Mouse (Mus musculus) heart, embryonic 16.5 days (tissue): ENCODE data around the gene Gm42669. TPM values are rescaled to one million over a fixed set of nuclear protein-coding genes. Genes with fewer than 3 reads are reported as not detected.

ENCODE experiments used
- ATAC-seq: fragments of 200-750 bp; cut with Nextera tagmentation; replicated peaks from 2 replicates; pipeline ENCODE4 v1.8.0; 2017; ENCODE audit warnings: moderate number of reproducible peaks; ENCODE audit not compliant: insufficient read depth, low FRiP score; ENCODE audit errors: extremely low read depth
- H3K27ac ChIP-seq: fragments of 300-500 bp; sonication (generic); 2 replicates; pipeline ENCODE4 v1.5.1; 2014; ENCODE audit warnings: mild to moderate bottlenecking, low read length, control low read depth, moderate library complexity
- H3K27me3 ChIP-seq: fragments of 300-500 bp; sonication (generic); 2 replicates; pipeline ENCODE4 v1.6.1; 2014; ENCODE audit warnings: low read length, mixed read lengths; ENCODE audit not compliant: control insufficient read depth, insufficient read depth
- H3K36me3 ChIP-seq: fragments of 300-500 bp; sonication (generic); 2 replicates; pipeline ENCODE4 v1.6.1; 2014; ENCODE audit not compliant: control insufficient read depth, insufficient read depth
- H3K4me1 ChIP-seq: fragments of 300-500 bp; sonication (generic); 2 replicates; pipeline ENCODE4 v1.6.1; 2014; ENCODE audit warnings: low read length, mixed read lengths; ENCODE audit not compliant: control insufficient read depth, insufficient read depth
- H3K4me2 ChIP-seq: fragments of 300-500 bp; sonication (generic); 2 replicates; pipeline ENCODE4 v1.6.1; 2014; ENCODE audit warnings: low read depth, mild to moderate bottlenecking, control low read depth, low read length
- H3K4me3 ChIP-seq: fragments of 300-500 bp; sonication (generic); 2 replicates; pipeline ENCODE4 v1.5.1; 2014; ENCODE audit warnings: mild to moderate bottlenecking, control low read depth, low read length
- H3K9ac ChIP-seq: fragments of 300-500 bp; sonication (generic); 2 replicates; pipeline ENCODE4 v1.6.1; 2014; ENCODE audit warnings: low read length, control low read depth
- H3K9me3 ChIP-seq: fragments of 300-500 bp; sonication (generic); replicated peaks from 2 replicates; pipeline ENCODE4 v1.6.1; 2016; ENCODE audit warnings: low read length; ENCODE audit not compliant: control insufficient read depth
- WGBS: fragments of 180-500 bp; shearing (Covaris S2); extraction: QIAGEN DNeasy Blood & Tissue Kit; methylation state at CpG from one replicate; pipeline ENCODE4 v1.1.7; 2014; 5-methylcytosine and 5-hydroxymethylcytosine counted together
- polyA plus RNA-seq: library from polyadenylated mRNA; unstranded; fragments of >200 nt; fragmentation: Nextera tagmentation; extraction: Ambion mirVana; gene quantifications from 2 replicates; pipeline ENCODE4 v1.2.1, GENCODE M21; 2015

Gm42669 gene
- polyA plus RNA-seq, 1 experiment from 2014 or later = 0.30 TPM

DNA sequence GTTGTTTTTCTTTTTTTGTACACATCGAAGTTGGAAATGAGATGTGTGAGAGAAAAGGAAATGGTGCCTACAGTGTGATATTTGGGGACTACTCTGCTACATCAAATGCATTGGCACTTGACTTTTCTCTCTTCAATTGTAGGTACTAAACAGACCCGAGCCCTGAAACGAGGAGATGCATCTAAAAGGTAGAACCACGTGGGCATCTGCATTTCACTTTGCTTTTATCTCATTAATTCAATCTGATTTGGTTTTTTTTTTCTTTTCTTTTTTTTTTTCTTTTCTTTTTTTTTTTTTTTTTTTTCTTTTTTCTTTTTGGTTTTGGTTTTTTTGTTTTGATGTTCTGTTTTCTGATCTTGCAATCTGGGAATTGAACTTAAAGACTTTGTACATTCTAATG, 91.0 kb downstream of the Gm42669 start:
- Histone ChIP-seq H3K27me3 (no peaks in the 10 kb centered on the region), H3K9ac (peak overlapping the region; percentile 91), H3K27ac (no peak overlapping the region; the same call in 1 of the 2 replicates), H3K9me3 (no peaks in the 10 kb centered on the region), H3K4me2 (peak overlapping the region; percentile 92), H3K36me3 (peaks cover 15% of the 10 kb centered on the region), H3K4me3 (peak overlapping the region; percentile 87), H3K4me1 (peaks cover 3% of the 10 kb centered on the region)
- no peak for ATAC-seq
- WGBS = 31% methylated on average over 4 of the region's 4 CpGs

DNA sequence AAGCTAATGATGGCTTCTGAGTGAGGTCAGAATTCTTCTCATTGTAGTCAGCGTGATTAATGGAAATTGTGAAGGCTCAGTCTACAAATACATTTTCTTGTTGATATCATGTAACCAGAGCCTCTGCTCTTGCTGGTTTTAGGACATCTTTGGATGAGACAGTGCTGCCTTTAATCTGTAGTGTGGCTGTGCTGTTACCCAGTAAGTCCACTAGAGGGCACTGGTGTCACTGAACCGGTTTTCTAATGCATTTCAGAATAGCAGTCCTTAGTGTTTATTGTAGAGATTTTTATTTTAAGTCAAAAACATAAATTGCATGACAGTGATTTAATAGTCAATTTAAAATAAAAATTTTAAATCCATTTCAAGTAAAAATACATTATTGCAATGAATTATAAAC, 103.8 kb downstream of the Gm42669 start:
- no peak overlapping the region for H3K27ac ChIP-seq
- H3K36me3 ChIP-seq = peaks cover 6% of the 10 kb centered on the region; the same call in 1 of the 2 replicates
- H3K9ac ChIP-seq = no peak overlapping the region
- 3% methylated on average over 2 of the region's 2 CpGs for WGBS
- H3K4me2 ChIP-seq = no peak overlapping the region
- H3K4me3 ChIP-seq = no peak overlapping the region
- no peaks in the 10 kb centered on the region for H3K27me3 ChIP-seq
- H3K4me1 ChIP-seq = no peaks in the 10 kb centered on the region
- ATAC-seq = no peak
- H3K9me3 ChIP-seq = no peaks in the 10 kb centered on the region

DNA sequence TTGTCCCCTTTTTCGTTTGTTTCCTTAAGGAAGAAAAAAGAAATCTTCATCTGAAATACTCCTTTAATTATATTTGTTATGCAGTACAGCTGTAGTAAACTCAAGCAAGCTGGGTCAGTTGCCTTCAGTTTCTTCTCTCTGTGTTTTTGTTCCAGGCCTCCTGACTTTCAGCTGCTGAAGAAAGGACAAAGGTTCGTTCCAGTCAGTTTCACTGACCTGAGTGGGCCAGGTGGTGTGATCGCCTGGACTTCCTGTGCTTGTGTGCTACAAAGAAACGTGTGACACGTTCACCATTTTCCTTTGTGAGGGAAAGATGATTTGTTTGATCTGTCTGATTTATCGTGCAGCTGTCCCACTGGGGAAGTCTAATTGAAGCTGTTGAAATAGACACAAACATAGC, 110.6 kb downstream of the Gm42669 start:
- no peaks in the 10 kb centered on the region for H3K27me3 ChIP-seq
- no peak overlapping the region for H3K4me2 ChIP-seq
- H3K9me3 ChIP-seq = no peaks in the 10 kb centered on the region
- H3K27ac ChIP-seq = no peak overlapping the region
- no peaks in the 10 kb centered on the region for H3K4me1 ChIP-seq
- H3K4me3 ChIP-seq = no peak overlapping the region
- H3K9ac ChIP-seq = no peak overlapping the region
- 81% methylated on average over 6 of the region's 6 CpGs for WGBS
- H3K36me3 ChIP-seq = peaks cover 19% of the 10 kb centered on the region
- ATAC-seq = no peak

- no peak for ATAC-seq
- Histone ChIP-seq H3K9ac (no peak overlapping the region), H3K9me3 (no peaks in the 10 kb centered on the region), H3K4me2 (no peak overlapping the region), H3K27me3 (no peaks in the 10 kb centered on the region), H3K27ac (no peak overlapping the region), H3K4me3 (no peak overlapping the region), H3K4me1 (no peaks in the 10 kb centered on the region), H3K36me3 (peaks cover 14% of the 10 kb centered on the region)
- WGBS = 88% methylated on average over 3 of the region's 3 CpGs
Observed at GRCm38 (mm10) chr5:107621327-107621726, 113.9 kb downstream of the Gm42669 start.

Other genes starting within 250 kb of the Gm42669 start
- 20.1 and 23.2 TPM in 2 replicates for gene Tgfbr3, start 218.0 kb upstream of the Gm42669 start, polyA plus RNA-seq
- 0.76 and 0.96 TPM in 2 replicates for gene Brdt, start 176.5 kb upstream of the Gm42669 start, polyA plus RNA-seq
- gene Ephx4, start 104.9 kb upstream of the Gm42669 start, polyA plus RNA-seq = 1.5 and 1.6 TPM in 2 replicates
- gene Lpcat2b, start 76.1 kb upstream of the Gm42669 start, polyA plus RNA-seq = not detected in 2 replicates
- gene Btbd8, start 69.6 kb upstream of the Gm42669 start, polyA plus RNA-seq = 3.2 TPM in 2 replicates
- gene 1700028K03Rik, start 27.1 kb downstream of the Gm42669 start, polyA plus RNA-seq = 0.04 and 0.07 TPM in 2 replicates
- gene Rpap2, start 89.8 kb downstream of the Gm42669 start, polyA plus RNA-seq = 10.6 and 15.2 TPM in 2 replicates
- gene Glmn, start 90.3 kb downstream of the Gm42669 start, polyA plus RNA-seq = 15.8 and 17.4 TPM in 2 replicates
- gene Gfi1, start 218.4 kb downstream of the Gm42669 start, polyA plus RNA-seq = 0.94 and 3.0 TPM in 2 replicates